Mouse (Mus musculus) c-Kit-positive CD71-negative TER-119-negative erythroid progenitor cells, embryonic 14.5 days (primary cell): Measurements from ENCODE around the gene Wdr38.
"Not testable (repeated sequence)": the region's sequence is repeated elsewhere in the genome, so short reads cannot be mapped to it uniquely, and the experiment has no call there.

Experiments
- DNase-seq: peaks from one replicate; pipeline ENCODE4 v3.0.0-alpha.2; 2013; ENCODE audit warnings: low read depth

Wdr38 gene

GRCm38 (mm10) chr2:38992452-38992851 is 4.8 kb upstream of the Wdr38 start:
- no peak for DNase-seq

GRCm38 (mm10) chr2:38999381-38999780 is 2.1 kb downstream of the Wdr38 start:
- no peak for DNase-seq

- no peak for DNase-seq
These were observed 2.8 kb downstream of the Wdr38 start for GRCm38 (mm10) chr2:38999910-39000586.

- no peak for DNase-seq
These were observed 3.3 kb downstream of the Wdr38 start for GRCm38 (mm10) chr2:39000587-39000919.

GRCm38 (mm10) chr2:39001866-39002265 is 4.6 kb downstream of the Wdr38 start:
- DNase-seq: no peak

GRCm38 (mm10) chr2:39003106-39003505 is 5.8 kb downstream of the Wdr38 start:
- no peak for DNase-seq

GRCm38 (mm10) chr2:39003512-39003911 is 6.2 kb downstream of the Wdr38 start:
- DNase-seq: no peak

GRCm38 (mm10) chr2:39004372-39004771 is 7.1 kb downstream of the Wdr38 start:
- no peak for DNase-seq

- peak; percentile 83 for DNase-seq
These were observed 7.7 kb downstream of the Wdr38 start, which contains the start of gene Arpc5l for GRCm38 (mm10) chr2:39004880-39005435. Gene Arpc5l, plus strand, starts transcription at chr2:39005348.

- no peak for DNase-seq
These were observed 8.4 kb downstream of the Wdr38 start, which contains the start of gene Rpl35 for GRCm38 (mm10) chr2:39005574-39006079. Gene Rpl35, minus strand, starts transcription at chr2:39005624.

GRCm38 (mm10) chr2:39006149-39006730 is 9.0 kb downstream of the Wdr38 start:
- DNase-seq: no peak

- DNase-seq: peak; percentile 87
These were observed 10.6 kb downstream of the Wdr38 start for GRCm38 (mm10) chr2:39007865-39008264.

- DNase-seq: no peak
These were observed 11.1 kb downstream of the Wdr38 start for GRCm38 (mm10) chr2:39008350-39008851.

GRCm38 (mm10) chr2:39008954-39009365 is 11.7 kb downstream of the Wdr38 start:
- no peak for DNase-seq

GRCm38 (mm10) chr2:39010144-39010543 is 12.9 kb downstream of the Wdr38 start:
- DNase-seq: not testable (repeated sequence)

- no peak for DNase-seq
These were observed 14.0 kb downstream of the Wdr38 start for GRCm38 (mm10) chr2:39011264-39011663.

- DNase-seq: no peak
These were observed 14.7 kb downstream of the Wdr38 start for GRCm38 (mm10) chr2:39011971-39012370.

GRCm38 (mm10) chr2:39012768-39013279 is 15.5 kb downstream of the Wdr38 start:
- DNase-seq: no peak

GRCm38 (mm10) chr2:39016581-39016980 is 19.3 kb downstream of the Wdr38 start:
- DNase-seq: no peak

- no peak for DNase-seq
These were observed 22.7 kb downstream of the Wdr38 start for GRCm38 (mm10) chr2:39020004-39020403.

- no peak for DNase-seq
These were observed 34.3 kb downstream of the Wdr38 start for GRCm38 (mm10) chr2:39031611-39032010.

- DNase-seq: no peak
These were observed 42.9 kb downstream of the Wdr38 start for GRCm38 (mm10) chr2:39040215-39040614.

- no peak for DNase-seq
These were observed 51.2 kb downstream of the Wdr38 start for GRCm38 (mm10) chr2:39048515-39048914.
